Mouse (Mus musculus) forebrain, embryonic 12.5 days (tissue): ENCODE results near the gene S100a1. TPM values are rescaled to one million over a fixed set of nuclear protein-coding genes. Genes with fewer than 3 reads are reported as not detected.

Source experiments
- ATAC-seq: fragments of 200-750 bp; cut with Nextera tagmentation; 2 replicates; pipeline ENCODE4 v1.8.0; 2017; ENCODE audit warnings: moderate TSS enrichment; ENCODE audit not compliant: low FRiP score
- H3K27ac ChIP-seq: fragments of 300-500 bp; sonication (generic); 2 replicates; pipeline ENCODE4 v1.5.1; 2016; ENCODE audit warnings: mild to moderate bottlenecking
- H3K27me3 ChIP-seq: fragments of 300-500 bp; sonication (generic); 2 replicates; pipeline ENCODE4 v1.6.1; 2016; ENCODE audit warnings: mild to moderate bottlenecking
- H3K36me3 ChIP-seq: fragments of 300-500 bp; sonication (generic); replicated peaks from 2 replicates; pipeline ENCODE4 v1.6.1; 2016; ENCODE audit warnings: mild to moderate bottlenecking
- H3K4me1 ChIP-seq: fragments of 300-500 bp; sonication (generic); 2 replicates; pipeline ENCODE4 v1.6.1; 2016
- H3K4me2 ChIP-seq: fragments of 300-500 bp; sonication (generic); 2 replicates; pipeline ENCODE4 v1.6.1; 2016; ENCODE audit warnings: mild to moderate bottlenecking, moderate library complexity
- H3K4me3 ChIP-seq: fragments of 300-500 bp; sonication (generic); replicated peaks from 2 replicates; pipeline ENCODE4 v1.5.1; 2016; ENCODE audit warnings: mild to moderate bottlenecking
- H3K9ac ChIP-seq: fragments of 300-500 bp; sonication (generic); 2 replicates; pipeline ENCODE4 v1.6.1; 2016; ENCODE audit warnings: mild to moderate bottlenecking
- H3K9me3 ChIP-seq: fragments of 300-500 bp; sonication (generic); 2 replicates; pipeline ENCODE4 v1.6.1; 2016
- WGBS: fragments of 180-500 bp; shearing (Covaris S2); methylation state at CpG from one replicate; pipeline ENCODE4 v1.1.7; 2016; 5-methylcytosine and 5-hydroxymethylcytosine counted together
- polyA plus RNA-seq: library from polyadenylated mRNA; unstranded; fragments of >200 nt; fragmentation: Nextera tagmentation; extraction: Ambion mirVana; gene quantifications from 2 replicates; pipeline ENCODE4 v1.2.1, GENCODE M21; 2016

Gene S100a1
- 5.1 and 7.0 TPM in 2 replicates for polyA plus RNA-seq

DNA sequence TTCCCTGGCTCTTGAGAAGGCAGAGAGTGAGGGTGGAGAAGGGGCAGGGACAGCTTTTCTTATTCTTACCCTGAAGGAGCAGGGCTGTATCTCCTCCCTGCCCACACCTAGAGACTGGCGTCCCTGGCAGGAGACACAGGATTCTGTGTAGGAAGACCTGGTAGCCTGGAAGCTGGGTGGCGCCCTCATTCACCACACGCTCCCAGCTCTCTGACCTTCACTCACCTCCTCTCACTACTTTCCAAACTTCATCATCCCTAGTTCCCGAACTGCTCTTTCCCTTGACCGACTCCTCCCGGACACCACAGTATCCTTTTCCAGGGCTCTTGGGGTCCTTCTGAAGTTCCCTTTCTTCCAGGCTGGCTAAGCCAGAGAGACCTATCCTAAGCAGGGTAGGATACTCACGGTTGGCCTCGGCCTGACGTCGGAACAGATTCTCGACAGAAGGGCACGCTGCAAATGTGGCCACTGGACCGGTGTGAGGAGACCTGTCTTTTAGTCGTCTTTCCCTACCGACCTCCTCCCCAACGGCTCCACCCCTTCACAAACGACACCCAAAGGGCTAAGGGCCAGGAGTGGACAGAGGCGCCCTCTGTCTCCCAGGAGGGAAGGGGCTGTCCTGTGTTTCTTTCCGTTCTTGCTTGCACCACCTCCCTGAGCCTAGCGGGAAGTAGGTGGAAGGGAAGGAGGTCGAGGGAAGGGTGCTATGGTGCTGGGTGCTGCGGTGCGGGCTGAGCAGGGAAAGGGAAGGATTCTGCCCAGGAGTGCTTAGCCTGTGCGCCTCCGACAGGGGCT is at the start of gene S100a1, which contains the start of gene S100a13:
TSS of gene S100a1 (minus strand) at position 597 of the 795 bp plus-strand sequence.
TSS of gene S100a13 (plus strand) at position 640 of the 795 bp plus-strand sequence.
- peak within 1 kb of the TSS; percentile 47 for H3K9ac ChIP-seq
- peaks cover 16% of the 10 kb centered on the region for H3K4me1 ChIP-seq
- H3K36me3 ChIP-seq = no peaks in the 10 kb centered on the region
- H3K9me3 ChIP-seq = no peaks in the 10 kb centered on the region
- H3K4me2 ChIP-seq = peak within 1 kb of the TSS; percentile 60
- H3K4me3 ChIP-seq = peak within 1 kb of the TSS; percentile 32
- no peak for ATAC-seq
- 3% methylated on average over 25 of the region's 25 CpGs for WGBS
- peaks cover 46% of the 10 kb centered on the region for H3K27me3 ChIP-seq
- no peak within 1 kb of the TSS for H3K27ac ChIP-seq

GRCm38 (mm10) chr3:90560008-90560628 is 45.9 kb upstream of the S100a1 start, which contains the start of gene S100a3:
S100a3 (plus strand) TSS chr3:90560578.
- no peak for ATAC-seq
- Histone ChIP-seq H3K4me3 (no peak within 1 kb of the TSS), H3K27ac (no peak within 1 kb of the TSS), H3K9me3 (no peaks in the 10 kb centered on the region), H3K36me3 (no peaks in the 10 kb centered on the region), H3K4me1 (peaks cover 4% of the 10 kb centered on the region), H3K27me3 (no peaks in the 10 kb centered on the region), H3K9ac (no peak within 1 kb of the TSS), H3K4me2 (no peak within 1 kb of the TSS)
- 88% methylated on average over 6 of the region's 6 CpGs for WGBS

DNA sequence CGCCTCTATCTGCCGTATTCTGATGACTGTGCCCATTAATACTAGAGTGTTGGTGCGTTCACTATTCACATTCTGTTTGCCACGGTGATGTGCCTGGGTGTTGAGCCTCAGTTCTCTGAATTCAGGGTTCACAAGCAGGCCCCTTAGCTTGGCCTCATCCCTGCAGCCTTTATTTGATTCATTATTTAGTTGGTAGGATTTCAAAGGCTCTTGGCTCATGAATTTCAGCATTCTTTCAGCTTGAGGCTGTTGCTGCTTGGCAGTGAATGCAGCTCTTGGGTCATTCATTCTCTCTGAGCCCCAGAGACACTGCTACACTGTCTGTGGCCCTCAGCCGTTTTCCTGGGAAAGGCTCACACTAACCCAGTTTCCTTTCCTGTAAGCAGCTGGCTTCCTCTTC is 41.8 kb upstream of the S100a1 start:
- no peak overlapping the region for H3K4me3 ChIP-seq
- peak; percentile 81 for ATAC-seq
- peak overlapping the region; percentile 63; the same call in 1 of the 2 replicates for H3K27ac ChIP-seq
- H3K9ac ChIP-seq = no peak overlapping the region
- no peaks in the 10 kb centered on the region for H3K9me3 ChIP-seq
- no peak overlapping the region for H3K4me2 ChIP-seq
- WGBS = 33% methylated on average over 5 of the region's 5 CpGs
- H3K27me3 ChIP-seq = no peaks in the 10 kb centered on the region
- no peaks in the 10 kb centered on the region for H3K36me3 ChIP-seq
- peaks cover 4% of the 10 kb centered on the region for H3K4me1 ChIP-seq

- 77% methylated on average over 2 of the region's 2 CpGs for WGBS
- no peak for ATAC-seq
These were observed 38.0 kb upstream of the S100a1 start for GRCm38 (mm10) chr3:90552231-90552630.

GRCm38 (mm10) chr3:90550421-90550790 is 36.2 kb upstream of the S100a1 start:
- no peak overlapping the region for H3K27ac ChIP-seq
- H3K27me3 ChIP-seq = no peaks in the 10 kb centered on the region
- no peaks in the 10 kb centered on the region for H3K36me3 ChIP-seq
- H3K9ac ChIP-seq = no peak overlapping the region
- 91% methylated on average over 2 of the region's 2 CpGs for WGBS
- H3K4me1 ChIP-seq = 0 out of 2 replicates have a peak, but pooled peaks cover 3% of the 10 kb centered on the region
- no peak overlapping the region for H3K4me2 ChIP-seq
- no peak for ATAC-seq
- H3K4me3 ChIP-seq = no peak overlapping the region
- no peaks in the 10 kb centered on the region for H3K9me3 ChIP-seq

More at GRCm38 (mm10) chr3:90552231-90552630, 38.0 kb upstream of the S100a1 start:
- H3K4me2 ChIP-seq = no peak overlapping the region
- H3K4me3 ChIP-seq = no peak overlapping the region
- no peak overlapping the region for H3K9ac ChIP-seq
- H3K27ac ChIP-seq = no peak overlapping the region
- H3K27me3 ChIP-seq = no peaks in the 10 kb centered on the region
- no peaks in the 10 kb centered on the region for H3K36me3 ChIP-seq
- H3K9me3 ChIP-seq = no peaks in the 10 kb centered on the region
- peaks cover 7% of the 10 kb centered on the region for H3K4me1 ChIP-seq

GRCm38 (mm10) chr3:90549676-90550420 is 35.7 kb upstream of the S100a1 start:
- H3K27ac ChIP-seq = no peak overlapping the region
- H3K9ac ChIP-seq = no peak overlapping the region
- 0 out of 2 replicates have a peak, but pooled peaks cover 3% of the 10 kb centered on the region for H3K4me1 ChIP-seq
- no peaks in the 10 kb centered on the region for H3K9me3 ChIP-seq
- H3K27me3 ChIP-seq = no peaks in the 10 kb centered on the region
- no peaks in the 10 kb centered on the region for H3K36me3 ChIP-seq
- WGBS = 77% methylated on average over 5 of the region's 5 CpGs
- ATAC-seq = no peak
- H3K4me2 ChIP-seq = no peak overlapping the region
- H3K4me3 ChIP-seq = no peak overlapping the region

- no peak overlapping the region for H3K27ac ChIP-seq
- no peaks in the 10 kb centered on the region for H3K36me3 ChIP-seq
These were observed 26.7 kb upstream of the S100a1 start for GRCm38 (mm10) chr3:90540904-90541303.

GRCm38 (mm10) chr3:90537905-90538296 is 23.7 kb upstream of the S100a1 start:
- Histone ChIP-seq H3K9me3 (no peaks in the 10 kb centered on the region), H3K4me1 (peaks cover 18% of the 10 kb centered on the region), H3K4me2 (no peak overlapping the region), H3K4me3 (no peak overlapping the region), H3K9ac (no peak overlapping the region), H3K36me3 (no peaks in the 10 kb centered on the region), H3K27ac (no peak overlapping the region), H3K27me3 (0 out of 2 replicates have a peak, but pooled peaks cover 7% of the 10 kb centered on the region)
- no peak for ATAC-seq
- WGBS = 76% methylated on average over 5 of the region's 5 CpGs

More at GRCm38 (mm10) chr3:90540904-90541303, 26.7 kb upstream of the S100a1 start:
- peaks cover 18% of the 10 kb centered on the region for H3K4me1 ChIP-seq
- no peaks in the 10 kb centered on the region for H3K9me3 ChIP-seq
- 24% methylated on average over 4 of the region's 4 CpGs for WGBS
- no peak overlapping the region for H3K9ac ChIP-seq
- H3K4me3 ChIP-seq = no peak overlapping the region
- H3K27me3 ChIP-seq = 0 out of 2 replicates have a peak, but pooled peaks cover 7% of the 10 kb centered on the region
- ATAC-seq = peak; percentile 72
- H3K4me2 ChIP-seq = peak overlapping the region; percentile 4; the same call in 1 of the 2 replicates

DNA sequence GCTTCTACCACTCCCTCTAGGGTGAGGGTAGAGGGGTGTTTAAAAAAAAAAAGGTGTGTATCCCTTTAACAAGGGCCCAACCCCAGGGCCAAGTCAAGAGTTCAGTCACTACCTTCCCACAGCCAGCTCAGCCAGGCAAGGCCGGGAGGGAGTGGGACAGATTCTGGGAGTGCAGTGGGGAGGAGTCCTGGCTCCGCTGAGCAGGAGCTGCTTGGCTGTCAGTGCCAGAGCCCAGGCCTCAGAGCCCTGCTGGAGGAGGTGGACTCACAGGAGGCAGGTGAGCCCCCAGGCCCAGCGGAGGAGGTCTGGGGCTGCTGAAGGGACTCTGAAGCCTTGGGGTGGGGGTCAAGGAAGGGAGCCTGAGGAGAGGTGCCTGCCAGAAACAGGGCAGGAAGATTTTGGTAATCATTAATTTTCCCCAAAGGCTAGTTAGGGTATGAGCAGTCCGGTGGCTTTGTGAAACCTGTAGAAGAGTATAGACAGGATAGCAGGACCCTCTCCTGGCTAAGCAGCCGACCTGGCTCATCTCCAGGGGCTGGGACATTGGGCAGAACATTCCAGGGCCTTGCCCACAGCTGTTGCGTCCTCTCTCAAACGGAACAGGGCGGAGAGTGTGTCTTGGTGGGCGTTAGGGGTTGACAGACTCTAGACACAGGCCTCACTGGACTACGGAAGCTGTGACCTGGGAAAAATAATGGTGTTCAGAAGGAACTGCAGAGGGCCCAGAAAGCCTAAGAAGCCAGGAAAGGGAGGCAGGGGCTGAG is 23.1 kb upstream of the S100a1 start, which contains the start of gene S100a16:
TSS of gene S100a16 (plus strand) at position 114 of the 764 bp plus-strand sequence.
- Histone ChIP-seq H3K4me1 (peaks cover 14% of the 10 kb centered on the region), H3K9me3 (no peaks in the 10 kb centered on the region), H3K4me2 (no peak within 1 kb of the TSS), H3K9ac (no peak within 1 kb of the TSS), H3K4me3 (no peak within 1 kb of the TSS), H3K27ac (no peak within 1 kb of the TSS), H3K27me3 (0 out of 2 replicates have a peak, but pooled peaks cover 7% of the 10 kb centered on the region), H3K36me3 (no peaks in the 10 kb centered on the region)
- no peak for ATAC-seq
- WGBS = 45% methylated on average over 10 of the region's 10 CpGs

DNA sequence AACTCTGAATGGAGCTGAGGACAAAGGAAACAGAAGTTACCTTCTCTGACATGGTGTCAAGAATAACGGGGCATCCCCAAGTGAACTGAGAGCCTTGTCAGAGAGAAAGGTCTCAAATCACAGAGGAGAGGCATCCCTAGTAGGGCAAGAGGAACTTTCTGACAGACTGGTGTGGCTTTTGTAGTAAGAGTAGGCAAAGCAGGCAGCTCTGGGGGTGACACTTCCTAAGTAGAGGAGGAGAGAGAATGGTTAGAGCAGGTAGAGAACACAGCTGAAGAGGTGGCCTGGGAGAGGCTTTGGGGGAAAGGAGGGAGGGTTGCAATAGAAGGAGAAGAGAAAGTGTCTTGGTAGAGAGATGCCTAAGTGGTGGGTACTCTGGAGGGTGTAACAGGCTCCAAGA is 21.3 kb upstream of the S100a1 start:
- no peaks in the 10 kb centered on the region for H3K36me3 ChIP-seq
- H3K4me3 ChIP-seq = no peak overlapping the region
- no peak overlapping the region for H3K9ac ChIP-seq
- H3K4me1 ChIP-seq = no peaks in the 10 kb centered on the region
- ATAC-seq = no peak
- H3K4me2 ChIP-seq = no peak overlapping the region
- 0 out of 2 replicates have a peak, but pooled peaks cover 4% of the 10 kb centered on the region for H3K27me3 ChIP-seq
- H3K9me3 ChIP-seq = no peaks in the 10 kb centered on the region
- H3K27ac ChIP-seq = no peak overlapping the region
- WGBS = 74% methylated on average over 1 of the region's 1 CpGs

DNA sequence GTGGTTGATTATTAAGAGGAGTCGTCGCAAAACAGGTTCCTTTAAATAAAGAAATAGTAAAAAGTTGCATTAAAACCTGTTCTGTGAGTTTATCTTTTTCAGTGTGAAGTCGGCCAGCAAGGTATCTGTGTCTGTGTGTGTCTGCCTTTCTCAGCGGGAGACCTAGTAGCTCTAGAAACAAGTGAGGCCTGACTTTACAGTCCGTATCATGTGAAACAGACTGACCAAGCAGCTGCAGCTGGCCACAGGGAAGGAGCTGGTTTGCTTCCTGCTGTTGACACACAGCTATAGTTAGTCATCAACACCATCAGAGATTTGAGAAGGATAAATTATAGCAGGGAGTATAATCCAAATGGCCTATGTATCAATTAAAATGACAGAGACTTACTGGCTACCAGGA is 17.5 kb upstream of the S100a1 start:
- H3K9ac ChIP-seq = no peak overlapping the region
- no peaks in the 10 kb centered on the region for H3K4me1 ChIP-seq
- no peak for ATAC-seq
- H3K36me3 ChIP-seq = no peaks in the 10 kb centered on the region
- no peak overlapping the region for H3K27ac ChIP-seq
- no peaks in the 10 kb centered on the region for H3K27me3 ChIP-seq
- no peak overlapping the region for H3K4me3 ChIP-seq
- H3K9me3 ChIP-seq = no peaks in the 10 kb centered on the region
- no peak overlapping the region for H3K4me2 ChIP-seq
- 78% methylated on average over 5 of the region's 5 CpGs for WGBS
